Mouse (Mus musculus): ENCODE data around the gene Btbd2. TPM values are rescaled to one million over a fixed set of nuclear protein-coding genes. Genes with fewer than 3 reads are reported as not detected.

The Btbd2 gene
- total and polyA plus RNA-seq, 3 experiments = 43.1 to 81.8 TPM; not detected in 1

DNA sequence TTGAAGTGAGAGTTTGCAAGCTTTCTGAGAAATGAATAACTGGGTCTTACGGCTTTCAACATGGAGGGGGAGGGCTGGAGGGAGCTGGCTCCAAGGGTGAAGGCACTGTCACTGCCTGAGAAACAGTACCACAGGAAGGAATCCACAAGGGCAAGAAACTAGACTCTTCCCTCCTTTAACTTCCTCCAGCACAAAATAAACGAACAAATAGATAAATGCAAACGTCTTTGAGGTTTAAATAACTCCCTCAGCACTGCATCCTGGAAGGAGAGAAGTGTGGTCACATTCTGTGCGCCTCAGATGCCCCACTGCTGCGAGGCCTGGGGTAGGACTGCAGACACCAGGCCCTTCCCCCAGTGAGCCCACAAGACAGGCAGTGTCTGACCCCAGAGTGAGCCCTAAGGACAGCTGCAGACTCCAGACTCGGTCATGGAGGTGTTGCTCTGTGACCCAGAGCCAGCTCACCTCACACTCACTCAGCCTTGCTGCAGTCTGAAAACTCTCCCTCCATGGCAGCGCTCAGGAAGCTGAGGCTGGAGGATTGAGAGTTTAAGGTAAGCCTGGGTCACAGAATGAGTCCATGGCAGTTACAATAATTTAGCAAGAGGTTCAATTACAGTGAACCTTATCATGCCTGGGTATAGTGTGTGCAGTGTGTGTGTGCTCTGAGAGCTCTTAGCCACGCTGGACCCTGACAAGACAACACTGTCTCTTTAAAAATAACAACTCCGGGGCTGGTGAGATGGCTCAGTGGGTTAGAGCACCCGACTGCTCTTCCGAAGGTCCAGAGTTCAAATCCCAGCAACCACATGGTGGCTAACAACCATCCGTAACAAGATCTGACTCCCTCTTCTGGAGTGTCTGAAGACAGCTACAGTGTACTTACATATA lies 39.9 kb upstream of the Btbd2 start:
- Histone ChIP-seq H3K27me3 (ENCODE audit: control insufficient read depth in 1 of 2, insufficient read depth in 2 of 2, low read length in 2 of 2) (no peaks in the 10 kb centered on the region), H3K27ac (ENCODE audit: control insufficient read depth, low read depth, low read length) (peak overlapping the region; percentile 94), H3K9ac (ENCODE audit: control insufficient read depth, low read depth, low read length, poor library complexity, severe bottlenecking) (peak overlapping the region; percentile 63), H3K9me3 (replicated peaks; ENCODE audit: insufficient read depth, low read length) (no peaks in the 10 kb centered on the region), H3K79me2 (ENCODE audit: control insufficient read depth, insufficient read depth, low read length, poor library complexity) (peaks cover 4% of the 10 kb centered on the region), H3K4me1 (ENCODE audit: control insufficient read depth in 1 of 2, insufficient read depth in 2 of 2, low read length in 2 of 2) (peaks cover 40 to 81% of the 10 kb centered on the region in 2 experiments), H3K36me3 (ENCODE audit: control insufficient read depth in 1 of 2, insufficient read depth in 2 of 2, low read length in 2 of 2) (peaks cover 0 to 60% of the 10 kb centered on the region in 2 experiments; a peak in 2 of 4 replicates), H3K4me3 (ENCODE audit: control insufficient read depth in 1 of 2, insufficient read depth in 1 of 2, low read depth in 2 of 2, low read length in 2 of 2) (peak overlapping the region; percentile 5 to 13; a peak in 3 of 4 replicates)
- TF ChIP-seq KAT2A (conservative IDR thresholded peaks at IDR 0.05; ENCODE audit: low read depth, low read length) = no peak
- TF ChIP-seq SIN3A (IDR thresholded peaks at IDR 0.05; ENCODE audit: low read length) = peak; percentile 57; the same call in 1 of the 2 replicates
- no peak for TF ChIP-seq POLR2AphosphoS5 (IDR thresholded peaks at IDR 0.05; ENCODE audit: borderline replicate concordance, low read depth, low read length)
- TF ChIP-seq MAFK (IDR thresholded peaks at IDR 0.05; ENCODE audit: borderline replicate concordance, low read depth, low read length) = no peak
- TF ChIP-seq NRF1 (IDR thresholded peaks at IDR 0.05; ENCODE audit: insufficient read depth, low read depth, low read length, poor library complexity, severe bottlenecking) = no peak
- 0 out of 2 replicates have a peak, but pooled peaks have one; percentile 13 for TF ChIP-seq MAZ (IDR thresholded peaks at IDR 0.05; ENCODE audit: low read depth, low read length)
- peak; percentile 49 to 80 for TF ChIP-seq EP300 (IDR thresholded peaks at IDR 0.05; ENCODE audit: low read depth in 1 of 2, low read length in 2 of 2)
- 0 out of 2 replicates have a peak, but pooled peaks have one; percentile 21 for TF ChIP-seq BHLHE40 (IDR thresholded peaks at IDR 0.05; ENCODE audit: borderline replicate concordance, low read depth, low read length)
- TF ChIP-seq CHD1 (IDR thresholded peaks at IDR 0.05; ENCODE audit: low read depth, low read length) = no peak
- no peak for TF ChIP-seq POLR2AphosphoS2 (IDR thresholded peaks at IDR 0.05; ENCODE audit: low read length)
- 0 out of 2 replicates have a peak, but pooled peaks have one; percentile 45 for TF ChIP-seq UBTF (IDR thresholded peaks at IDR 0.05; ENCODE audit: borderline replicate concordance, insufficient read depth, low read depth, low read length)
- no peak for TF ChIP-seq MEF2A (IDR thresholded peaks at IDR 0.05; ENCODE audit: extremely low read depth, insufficient replicate concordance, low read depth, low read length, poor library complexity, severe bottlenecking)
- TF ChIP-seq USF2 (IDR thresholded peaks at IDR 0.05; ENCODE audit: borderline replicate concordance in 1 of 2, insufficient read depth in 1 of 2, low read depth in 1 of 2, low read length in 2 of 2) = no peak
- TF ChIP-seq ZC3H11A (IDR thresholded peaks at IDR 0.05; ENCODE audit: low read depth, low read length) = no peak
- no peak for TF ChIP-seq CTCF (IDR thresholded peaks at IDR 0.05 in 2 of 3, conservative IDR thresholded peaks at IDR 0.05 in 1 of 3; ENCODE audit: control insufficient read depth in 1 of 3, insufficient read depth in 1 of 3, low read depth in 2 of 3, low read length in 3 of 3, poor library complexity in 1 of 3, severe bottlenecking in 1 of 3)
- TF ChIP-seq TAL1 (IDR thresholded peaks at IDR 0.05; ENCODE audit: low read length) = no peak
- TF ChIP-seq POLR2A (IDR thresholded peaks at IDR 0.05; ENCODE audit: control insufficient read depth in 1 of 2, insufficient read depth in 1 of 2, low read depth in 1 of 2, low read length in 2 of 2, poor library complexity in 1 of 2) = peak in 1 of 2 experiments; percentile 47; a peak in 1 of 4 replicates
- no peak for TF ChIP-seq CHD2 (IDR thresholded peaks at IDR 0.05; ENCODE audit: low read length)
- TF ChIP-seq TBP (IDR thresholded peaks at IDR 0.05; ENCODE audit: low read depth, low read length) = peak; percentile 85
- TF ChIP-seq HCFC1 (IDR thresholded peaks at IDR 0.05; ENCODE audit: low read depth, low read length) = no peak; the same call in 1 of the 2 replicates
- 0 out of 2 replicates have a peak, but pooled peaks have one; percentile 30 for TF ChIP-seq MXI1 (IDR thresholded peaks at IDR 0.05; ENCODE audit: low read depth, low read length)
- TF ChIP-seq JUND (IDR thresholded peaks at IDR 0.05; ENCODE audit: low read depth, low read length) = no peak
- TF ChIP-seq GABPA (IDR thresholded peaks at IDR 0.05; ENCODE audit: low read depth, low read length) = no peak
- no peak for TF ChIP-seq ELF1 (IDR thresholded peaks at IDR 0.05; ENCODE audit: low read depth, low read length)
- peak; percentile 36; the same call in 1 of the 2 replicates for TF ChIP-seq NELFE (IDR thresholded peaks at IDR 0.05; ENCODE audit: low read depth, low read length)
- peak; percentile 84 for TF ChIP-seq MYB (IDR thresholded peaks at IDR 0.05; ENCODE audit: low read depth, low read length)
- peak; percentile 50; the same call in 1 of the 2 replicates for TF ChIP-seq ETS1 (IDR thresholded peaks at IDR 0.05; ENCODE audit: low read depth, low read length)
- peak; percentile 26; the same call in 1 of the 2 replicates for TF ChIP-seq GATA1 (IDR thresholded peaks at IDR 0.05; ENCODE audit: low read depth, low read length)
- DNase-seq (ENCODE audit: low read depth, low spot score) = peak; percentile 68
